Mouse (Mus musculus) stomach, postnatal 0 days (tissue): Measurements from ENCODE around the gene St3gal3.

Experiments
- CTCF ChIP-seq: IDR thresholded peaks from 2 replicates; pipeline ENCODE4 v1.5.1; 2016; ENCODE audit warnings: antibody characterized with exemption, low read depth, mild to moderate bottlenecking, moderate library complexity
- EP300 ChIP-seq: optimal IDR thresholded peaks from 2 replicates; pipeline ENCODE3; 2016; ENCODE audit warnings: antibody characterized with exemption

DNA sequence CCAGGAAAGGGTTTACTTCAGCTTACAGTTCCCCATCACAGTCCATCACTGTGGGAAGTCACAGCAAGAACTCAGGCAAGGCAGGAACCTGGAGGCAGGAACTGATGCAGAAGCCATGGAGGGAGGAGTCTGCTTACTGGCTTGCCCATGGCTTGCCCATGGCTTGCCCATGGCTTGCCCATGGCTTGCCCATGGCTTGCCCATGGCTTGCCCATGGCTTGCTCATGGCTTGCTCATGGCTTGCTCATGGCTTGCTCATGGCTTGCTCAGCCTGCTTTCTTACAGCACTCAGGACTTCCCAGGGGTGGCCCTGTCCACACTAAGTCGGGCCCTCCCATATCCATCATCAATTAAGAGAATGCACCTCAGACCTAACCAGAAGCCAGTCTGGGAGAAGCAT is 58.1 kb downstream of the St3gal3 start:
- TF ChIP-seq CTCF (no peak), EP300 (no peak)
